Mouse (Mus musculus) limb, embryonic 14.5 days (tissue): Measurements from ENCODE around the gene Epyc. TPM values are rescaled to one million over a fixed set of nuclear protein-coding genes. Genes with fewer than 3 reads are reported as not detected.

Source experiments
- ATAC-seq: fragments of 200-750 bp; cut with Nextera tagmentation; 2 replicates; pipeline ENCODE4 v1.8.0; 2017; ENCODE audit warnings: low read depth, moderate number of reproducible peaks, moderate TSS enrichment; ENCODE audit not compliant: low FRiP score
- DNase-seq: peaks from one replicate; pipeline ENCODE4 v3.0.0-alpha.2; 2015; ENCODE audit warnings: low spot score
- H3K27ac ChIP-seq: fragments of 300-500 bp; sonication (generic); replicated peaks from 2 replicates; pipeline ENCODE4 v1.5.1; 2014; ENCODE audit warnings: low read depth, mild to moderate bottlenecking, low read length, moderate library complexity, mixed read lengths
- H3K27me3 ChIP-seq: fragments of 300-500 bp; sonication (generic); 2 replicates; pipeline ENCODE4 v1.6.1; 2014; ENCODE audit warnings: low read length, mixed read lengths; ENCODE audit not compliant: control insufficient read depth, insufficient read depth
- H3K36me3 ChIP-seq: fragments of 300-500 bp; sonication (generic); 2 replicates; pipeline ENCODE4 v1.6.1; 2014; ENCODE audit warnings: mild to moderate bottlenecking, low read length, moderate library complexity, mixed read lengths; ENCODE audit not compliant: control insufficient read depth, insufficient read depth
- H3K4me1 ChIP-seq: fragments of 300-500 bp; sonication (generic); 2 replicates; pipeline ENCODE4 v1.6.1; 2014; ENCODE audit warnings: antibody characterized with exemption, low read length, mixed read lengths; ENCODE audit not compliant: control insufficient read depth, insufficient read depth
- H3K4me2 ChIP-seq: fragments of 300-500 bp; sonication (generic); replicated peaks from 2 replicates; pipeline ENCODE4 v1.6.1; 2014; ENCODE audit warnings: low read depth, mild to moderate bottlenecking, low read length, moderate library complexity; ENCODE audit not compliant: severe bottlenecking
- H3K4me3 ChIP-seq: fragments of 300-500 bp; sonication (generic); replicated peaks from 2 replicates; pipeline ENCODE4 v1.5.1; 2014; ENCODE audit warnings: low read length
- H3K9ac ChIP-seq: fragments of 300-500 bp; sonication (generic); 2 replicates; pipeline ENCODE4 v1.6.1; 2014; ENCODE audit warnings: mild to moderate bottlenecking, low read depth, low read length, moderate library complexity; ENCODE audit not compliant: severe bottlenecking
- H3K9me3 ChIP-seq: fragments of 300-500 bp; sonication (generic); 2 replicates; pipeline ENCODE4 v1.6.1; 2016; ENCODE audit warnings: low read length; ENCODE audit not compliant: control insufficient read depth
- POLR2A ChIP-seq: fragments of 200-500 bp; IDR thresholded peaks from 2 replicates; pipeline ENCODE4 v1.8.0; 2012; ENCODE audit warnings: inconsistent platforms, mild to moderate bottlenecking, moderate library complexity, borderline replicate concordance; ENCODE audit not compliant: insufficient read depth, insufficient read length; ENCODE audit errors: extremely low read depth
- WGBS: fragments of 180-500 bp; shearing (Covaris S2); extraction: QIAGEN DNeasy Blood & Tissue Kit; methylation state at CpG from one replicate; pipeline ENCODE4 v1.1.7; 2014; 5-methylcytosine and 5-hydroxymethylcytosine counted together
- polyA plus RNA-seq, 2 experiments: library from polyadenylated mRNA; depleted of rRNA in 1 of 2; stranded (reverse) in 1 of 2; unstranded in 1 of 2; fragments of >200 nt; fragmentation: Nextera tagmentation in 1 of 2; extraction: Ambion mirVana in 1 of 2; gene quantifications; 2 replicates each; pipeline versions ENCODE4 v1.2.1 to v1.2.3; 2012 to 2014

Gene Epyc
- polyA plus RNA-seq, 2 experiments = 38.4 to 79.8 TPM

GRCm38 (mm10) chr10:97714584-97714983 lies 70.7 kb downstream of the Epyc start:
- ATAC-seq = no peak
- TF ChIP-seq POLR2A = no peak
- no peak overlapping the region for H3K4me3 ChIP-seq
- peaks cover 3% of the 10 kb centered on the region; the same call in 1 of the 2 replicates for H3K4me1 ChIP-seq
- WGBS = 81% methylated on average over 4 of the region's 4 CpGs
- no peak overlapping the region for H3K27ac ChIP-seq
- H3K9ac ChIP-seq = no peak overlapping the region
- no peak for DNase-seq
- H3K36me3 ChIP-seq = no peaks in the 10 kb centered on the region
- H3K4me2 ChIP-seq = no peak overlapping the region
- H3K9me3 ChIP-seq = no peaks in the 10 kb centered on the region
- H3K27me3 ChIP-seq = no peaks in the 10 kb centered on the region

GRCm38 (mm10) chr10:97715289-97715906 lies 71.5 kb downstream of the Epyc start:
- Histone ChIP-seq H3K27me3 (no peaks in the 10 kb centered on the region), H3K36me3 (no peaks in the 10 kb centered on the region), H3K9ac (no peak overlapping the region), H3K4me3 (no peak overlapping the region), H3K4me2 (no peak overlapping the region), H3K4me1 (peaks cover 3% of the 10 kb centered on the region; the same call in 1 of the 2 replicates), H3K9me3 (no peaks in the 10 kb centered on the region), H3K27ac (no peak overlapping the region)
- ATAC-seq = no peak
- DNase-seq = no peak
- no peak for TF ChIP-seq POLR2A
- 81% methylated on average over 3 of the region's 3 CpGs for WGBS

- H3K27ac ChIP-seq = no peak overlapping the region
- H3K4me2 ChIP-seq = no peak overlapping the region
- peaks cover 3% of the 10 kb centered on the region; the same call in 1 of the 2 replicates for H3K4me1 ChIP-seq
- DNase-seq (no peak), ATAC-seq (no peak)
- 84% methylated on average over 1 of the region's 1 CpGs for WGBS
- no peaks in the 10 kb centered on the region for H3K9me3 ChIP-seq
- no peak for TF ChIP-seq POLR2A
- H3K4me3 ChIP-seq = no peak overlapping the region
- no peak overlapping the region for H3K9ac ChIP-seq
- H3K27me3 ChIP-seq = no peaks in the 10 kb centered on the region
- no peaks in the 10 kb centered on the region for H3K36me3 ChIP-seq
These were observed 73.4 kb downstream of the Epyc start for GRCm38 (mm10) chr10:97717233-97717632.

- Histone ChIP-seq H3K27me3 (no peaks in the 10 kb centered on the region), H3K4me2 (no peak overlapping the region), H3K4me1 (peaks cover 3% of the 10 kb centered on the region; the same call in 1 of the 2 replicates), H3K9me3 (no peaks in the 10 kb centered on the region), H3K36me3 (no peaks in the 10 kb centered on the region), H3K9ac (no peak overlapping the region), H3K4me3 (no peak overlapping the region), H3K27ac (no peak overlapping the region)
- WGBS = 52% methylated on average over 2 of the region's 2 CpGs
- ATAC-seq (no peak), DNase-seq (no peak)
- TF ChIP-seq POLR2A = no peak
These were observed 74.2 kb downstream of the Epyc start for GRCm38 (mm10) chr10:97718021-97718420.

GRCm38 (mm10) chr10:97720625-97721024 lies 76.8 kb downstream of the Epyc start:
- TF ChIP-seq POLR2A = no peak
- WGBS = 81% methylated on average over 1 of the region's 1 CpGs
- no peak overlapping the region for H3K27ac ChIP-seq
- H3K4me1 ChIP-seq = peaks cover 3% of the 10 kb centered on the region; the same call in 1 of the 2 replicates
- no peak overlapping the region for H3K9ac ChIP-seq
- H3K27me3 ChIP-seq = no peaks in the 10 kb centered on the region
- no peaks in the 10 kb centered on the region for H3K36me3 ChIP-seq
- H3K4me3 ChIP-seq = no peak overlapping the region
- no peaks in the 10 kb centered on the region for H3K9me3 ChIP-seq
- DNase-seq (no peak), ATAC-seq (no peak)
- no peak overlapping the region for H3K4me2 ChIP-seq
